Mouse (Mus musculus): ENCODE data around the gene Pdia3.

GRCm38 (mm10) chr2:121416356-121416755 lies 2.8 kb downstream of the Pdia3 start:
- TF ChIP-seq CTCF (IDR thresholded peaks at IDR 0.05) (no peak), POLR2A (IDR thresholded peaks at IDR 0.05; ENCODE audit: insufficient read depth, low read depth, low read length) (no peak), EP300 (IDR thresholded peaks at IDR 0.05; ENCODE audit: insufficient read depth, low read depth, low read length) (no peak)
